Mouse (Mus musculus) embryonic stem cell, embryonic (primary cell): ENCODE measurements around the gene Trim13.
"Not testable (repeated sequence)": the region's sequence is repeated elsewhere in the genome, so short reads cannot be mapped to it uniquely, and the experiment has no call there.

Experiments
- CTCF ChIA-PET, 4 experiments: fragments of 300-600 bp in 2 of 4; fragments of 350-600 bp in 2 of 4; sonication (Branson Sonifier 250); formaldehyde crosslinking; loops; one replicate each; lab custom pipeline; 2022; ENCODE audit warnings: inconsistent platforms in 2 of 4; lab: Charles Lee
- POLR2A ChIA-PET, 4 experiments: fragments of 300-600 bp in 2 of 4; fragments of 350-600 bp in 2 of 4; sonication (Branson Sonifier 250); formaldehyde crosslinking; loops; one replicate each; lab custom pipeline; 2022; ENCODE audit warnings: antibody characterized with exemption in 4 of 4, inconsistent platforms in 1 of 4; lab: Charles Lee

Gene Trim13

GRCm38 (mm10) chr14:61601348-61601747, 3.3 kb downstream of the Trim13 start:
- POLR2A ChIA-PET = interaction anchor here in 3 of 4 experiments (0.6 to 5.4 kb wide), 14 partner anchors 9 to 851 kb away, joined by 3 to 43 read pairs (median 3); partner anchors contain the start of gene Spryd7 (in 2 of the 3)
- CTCF ChIA-PET = no interaction called here

GRCm38 (mm10) chr14:61603069-61603755, 5.2 kb downstream of the Trim13 start:
- CTCF ChIA-PET = interaction anchor here in 3 of 4 experiments (0.5 to 1.5 kb wide), 3 partner anchors 78 to 621 kb away, joined by 3 to 5 read pairs (median 3); no protein-coding TSS in a partner anchor

GRCm38 (mm10) chr14:61604081-61604480, 6.0 kb downstream of the Trim13 start:
- POLR2A ChIA-PET = interaction anchor here in 3 of 4 experiments (0.5 to 5.4 kb wide), 18 partner anchors 10 to 1156 kb away, joined by 3 to 43 read pairs (median 6); partner anchors contain the start of gene Spryd7 (in 1 of the 3)
- CTCF ChIA-PET = interaction anchor here in 3 of 4 experiments (0.5 to 1.5 kb wide), 3 partner anchors 77 to 121 kb away, joined by 3 to 5 read pairs (median 3); no protein-coding TSS in a partner anchor

More at GRCm38 (mm10) chr14:61603069-61603755, 5.2 kb downstream of the Trim13 start:
- POLR2A ChIA-PET = interaction anchor here in 3 of 4 experiments (0.5 to 5.4 kb wide), 48 partner anchors 9 to 1158 kb away, joined by 3 to 43 read pairs (median 4); partner anchors contain the start of genes Spryd7 (in 2 of the 3), Dleu7 (in 1 of the 3), Ints6 (in 1 of the 3) and Kpna3 (in 1 of the 3)

GRCm38 (mm10) chr14:61606088-61606487, 8.0 kb downstream of the Trim13 start:
- CTCF ChIA-PET = interaction anchor here in 1 of 4 experiments (0.7 kb wide), 1 partner anchor 601 kb away, joined by 3 read pairs; no protein-coding TSS in a partner anchor

GRCm38 (mm10) chr14:61607157-61607556, 9.1 kb downstream of the Trim13 start, which contains the start of gene Kcnrg:
TSS of gene Kcnrg (plus strand) at chr14:61607457.
- POLR2A ChIA-PET = interaction anchor here in 3 of 4 experiments (0.7 to 2.5 kb wide), 9 partner anchors 9 to 41 kb away, joined by 3 to 13 read pairs (median 3); partner anchors contain the start of gene Trim13 (in 3 of the 3)
- CTCF ChIA-PET = no interaction called here

More at GRCm38 (mm10) chr14:61606088-61606487, 8.0 kb downstream of the Trim13 start:
- POLR2A ChIA-PET = not testable (repeated sequence)

- CTCF ChIA-PET = no interaction called here
- POLR2A ChIA-PET = interaction anchor here in 1 of 4 experiments (0.6 to 1.6 kb wide), 2 partner anchors 12 to 323 kb away, joined by 3 to 4 read pairs; no protein-coding TSS in a partner anchor
Measured at GRCm38 (mm10) chr14:61611766-61612165, 13.7 kb downstream of the Trim13 start.

GRCm38 (mm10) chr14:61613319-61613718, 15.3 kb downstream of the Trim13 start:
- POLR2A ChIA-PET = interaction anchor here in 2 of 4 experiments (0.8 to 1.3 kb wide), 2 partner anchors 15 to 74 kb away, joined by 3 to 4 read pairs; partner anchors contain the start of gene Trim13 (in 1 of the 2)
- CTCF ChIA-PET = no interaction called here

- ChIA-PET POLR2A (interaction anchor here in 2 of 4 experiments (1.1 to 3.3 kb wide), 5 partner anchors 12 to 27 kb away, joined by 3 to 16 read pairs (median 4); partner anchors contain the start of gene Trim13 (in 1 of the 2)), CTCF (no interaction called here)
Measured at GRCm38 (mm10) chr14:61620371-61620770, 22.3 kb downstream of the Trim13 start.

- CTCF ChIA-PET = no interaction called here
- POLR2A ChIA-PET = interaction anchor here in 2 of 4 experiments (0.5 to 9.1 kb wide), 7 partner anchors 11 to 48 kb away, joined by 3 to 98 read pairs (median 7); no protein-coding TSS in a partner anchor
Measured at GRCm38 (mm10) chr14:61635969-61636368, 37.9 kb downstream of the Trim13 start.

GRCm38 (mm10) chr14:61642668-61643067, 44.6 kb downstream of the Trim13 start:
- POLR2A ChIA-PET = interaction anchor here in 1 of 4 experiments (1.0 kb wide), 1 partner anchor 12 kb away, joined by 3 read pairs; no protein-coding TSS in a partner anchor
- CTCF ChIA-PET = no interaction called here

GRCm38 (mm10) chr14:61645547-61645946, 47.5 kb downstream of the Trim13 start:
- CTCF ChIA-PET = no interaction called here
- POLR2A ChIA-PET = no interaction called here

- CTCF ChIA-PET = interaction anchor here in 2 of 4 experiments (0.9 to 2.0 kb wide), 3 partner anchors 9 to 76 kb away, joined by 3 to 8 read pairs (median 4); no protein-coding TSS in a partner anchor
- POLR2A ChIA-PET = interaction anchor here (0.5 to 5.4 kb wide), 92 partner anchors 9 to 1129 kb away, joined by 3 to 198 read pairs (median 6); partner anchors contain the start of genes Trim13 (in 3 of the 4), Kcnrg (in 2 of the 4), Spryd7 (in 2 of the 4) and Ebpl (in 1 of the 4)
Measured at GRCm38 (mm10) chr14:61647182-61647880, 49.3 kb downstream of the Trim13 start.

- CTCF ChIA-PET = interaction anchor here in 2 of 4 experiments (0.9 to 2.0 kb wide), 4 partner anchors 8 to 76 kb away, joined by 3 to 8 read pairs (median 4); no protein-coding TSS in a partner anchor
Measured at GRCm38 (mm10) chr14:61647881-61648684, 50.0 kb downstream of the Trim13 start.

GRCm38 (mm10) chr14:61648685-61649504, 50.8 kb downstream of the Trim13 start:
- ChIA-PET CTCF (interaction anchor here in 2 of 4 experiments (1.0 to 2.0 kb wide), 3 partner anchors 33 to 77 kb away, joined by 3 to 8 read pairs (median 4); no protein-coding TSS in a partner anchor), POLR2A (interaction anchor here (0.6 to 5.4 kb wide), 74 partner anchors 8 to 1128 kb away, joined by 3 to 198 read pairs (median 7); partner anchors contain the start of genes Trim13 (in 3 of the 4), Kcnrg (in 2 of the 4), Gucy1b2 (in 1 of the 4) and Ints6 (in 1 of the 4))

More at GRCm38 (mm10) chr14:61647881-61648684, 50.0 kb downstream of the Trim13 start:
- POLR2A ChIA-PET = interaction anchor here (0.6 to 5.4 kb wide), 99 partner anchors 8 to 1129 kb away, joined by 3 to 198 read pairs (median 5); partner anchors contain the start of genes Trim13 (in 3 of the 4), Kcnrg (in 2 of the 4), Spryd7 (in 2 of the 4) and Ebpl (in 1 of the 4)

- ChIA-PET POLR2A (interaction anchor here in 3 of 4 experiments (0.6 to 5.4 kb wide), 24 partner anchors 12 to 909 kb away, joined by 3 to 198 read pairs (median 4); partner anchors contain the start of genes Kpna3 (in 1 of the 3), Spryd7 (in 1 of the 3) and Trim13 (in 1 of the 3)), CTCF (interaction anchor here (0.6 to 1.6 kb wide), 18 partner anchors 9 to 392 kb away, joined by 3 to 15 read pairs (median 3); partner anchors contain the start of gene Trim13 (in 1 of the 4))
Measured at GRCm38 (mm10) chr14:61650291-61650960, 52.4 kb downstream of the Trim13 start.
